In the genomic region with DNA sequence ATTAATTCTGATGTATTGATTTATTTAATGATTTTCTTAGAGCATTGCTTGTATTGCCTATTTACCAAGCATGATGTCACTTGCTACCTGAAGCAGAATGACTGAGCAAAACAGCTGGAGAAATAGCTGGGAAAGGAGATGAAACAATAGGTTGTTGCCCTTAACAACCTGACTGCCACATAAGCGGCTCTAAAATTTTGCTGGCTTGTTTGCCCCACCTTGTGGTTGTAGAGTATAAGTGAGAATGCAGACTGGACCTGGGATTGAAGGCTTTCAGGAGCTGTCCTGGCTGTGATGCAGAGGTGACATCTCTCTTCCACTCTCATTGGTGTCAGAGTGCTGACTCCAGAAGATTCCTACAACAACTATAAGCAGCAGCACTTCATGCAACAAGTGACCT, we compare ENCODE assay signal across 8 mouse cellular contexts.
DNase-seq lines count a peak whose midpoint lies in the region; ATAC-seq and TF ChIP-seq lines count a peak whose summit lies in the region.

No protein-coding gene starts in this region.

- intact Hi-C loops in left cerebral cortex, adult 2 months (cut with DNase I), result loop anchor here (1.0 kb wide), 1 partner anchor 150 kb away; no protein-coding TSS in a partner anchor

- no peak overlapping the region for H3K4me2 ChIP-seq in kidney, postnatal 0 days (ENCODE audit: low read length)
- H3K4me2 ChIP-seq in kidney, embryonic 15.5 days, result no peak overlapping the region

- peak; percentile 42 for DNase-seq in kidney, postnatal 0 days (ENCODE audit: low spot score)
- no peak for DNase-seq in Patski (ENCODE audit: low read depth, low spot score)
- DNase-seq in cerebellum, postnatal 25 days, result peak; percentile 22 to 33
- DNase-seq in left cerebral cortex, adult 2 months (ENCODE audit: extremely low spot score in 1 of 2, low spot score in 2 of 2), result peak; percentile 9 to 13
- peak; percentile 1 for DNase-seq in yolk sac, embryonic 10.5 days (ENCODE audit: low spot score)
- DNase-seq in B cell, adult 2 months, result no peak
- no peak for DNase-seq in thymus, adult 18-20 months

- no peak for ATAC-seq in kidney, postnatal 0 days (replicated peaks; ENCODE audit: low FRiP score, low read depth)
- no peak for ATAC-seq in kidney, embryonic 15.5 days (replicated peaks; ENCODE audit: low FRiP score)
- no peak for ATAC-seq in Patski

- H3K36me3 ChIP-seq in kidney, postnatal 0 days (ENCODE audit: insufficient read depth, low read length), result no peaks in the 10 kb centered on the region
- no peaks in the 10 kb centered on the region for H3K36me3 ChIP-seq in kidney, embryonic 15.5 days

- H3K9me3 ChIP-seq in kidney, postnatal 0 days (replicated peaks; ENCODE audit: low read length), result no peaks in the 10 kb centered on the region
- no peaks in the 10 kb centered on the region for H3K9me3 ChIP-seq in kidney, embryonic 15.5 days (replicated peaks)

- TF ChIP-seq CTCF in kidney, postnatal 0 days (IDR thresholded peaks at IDR 0.05; ENCODE audit: low read depth), result peak; percentile 70
- TF ChIP-seq CTCF in Patski (IDR thresholded peaks at IDR 0.05), result peak; percentile 40
- TF ChIP-seq CTCF in left cerebral cortex, adult 2 months (IDR thresholded peaks at IDR 0.05), result peak; percentile 57

- no peak overlapping the region for H3K4me3 ChIP-seq in kidney, postnatal 0 days (replicated peaks; ENCODE audit: low read depth, low read length)
- no peak overlapping the region for H3K4me3 ChIP-seq in kidney, embryonic 15.5 days (replicated peaks)
- H3K4me3 ChIP-seq in left cerebral cortex, adult 2 months, result no peak overlapping the region

- H3K4me1 ChIP-seq in kidney, postnatal 0 days (replicated peaks; ENCODE audit: insufficient read depth, low read length), result no peaks in the 10 kb centered on the region
- H3K4me1 ChIP-seq in kidney, embryonic 15.5 days, result no peaks in the 10 kb centered on the region

- 17% methylated on average over 1 of the region's 1 CpGs for WGBS in kidney, postnatal 0 days
- WGBS in kidney, embryonic 15.5 days, result 15% methylated on average over 1 of the region's 1 CpGs

- H3K27ac ChIP-seq in kidney, postnatal 0 days, result no peak overlapping the region
- H3K27ac ChIP-seq in kidney, embryonic 15.5 days, result no peak overlapping the region
- no peak overlapping the region for H3K27ac ChIP-seq in left cerebral cortex, adult 2 months

- in situ Hi-C loops in Patski (cut with MboI; ENCODE audit: low pct_unique_long_range_greater_than_20kb), result no loop called here

- no peaks in the 10 kb centered on the region for H3K27me3 ChIP-seq in kidney, postnatal 0 days (ENCODE audit: insufficient read depth, low read length)
- H3K27me3 ChIP-seq in kidney, embryonic 15.5 days, result peaks cover 20% of the 10 kb centered on the region
- H3K27me3 ChIP-seq in Patski, result peaks cover 19% of the 10 kb centered on the region

- CTCF ChIA-PET in Patski (lab: Charles Lee), result no interaction called here

- no peak overlapping the region for H3K9ac ChIP-seq in kidney, postnatal 0 days (ENCODE audit: low read depth, low read length)
- no peak overlapping the region for H3K9ac ChIP-seq in kidney, embryonic 15.5 days

- POLR2A ChIA-PET in Patski (lab: Charles Lee), result no interaction called here

Comparison
In these comparisons a context has a peak if more than half of its experiments do, and no peak if none do; other contexts are left out.
1. DNase-seq: peak in kidney, postnatal 0 days (single experiment), cerebellum, postnatal 25 days (2 of 2), left cerebral cortex, adult 2 months (2 of 2) and yolk sac, embryonic 10.5 days (single experiment); none in Patski (single experiment), B cell, adult 2 months (0 of 2) and thymus, adult 18-20 months (0 of 2).
2. Peak in every context shown above with its lines, with median percentiles within 50 percentile points of each other: CTCF ChIP-seq.